Mouse (Mus musculus) MEL (cell line): ENCODE results near the gene Notch4. TPM values are rescaled to one million over a fixed set of nuclear protein-coding genes. Genes with fewer than 3 reads are reported as not detected.

Experiments used
- DNase-seq: peaks from one replicate; pipeline ENCODE4 v3.0.0; 2011; ENCODE audit warnings: low read depth, low spot score
- H3K27ac ChIP-seq: 2 replicates; pipeline ENCODE4 v1.5.1; 2012; ENCODE audit warnings: low read depth, mild to moderate bottlenecking, control low read depth, low read length, moderate library complexity; ENCODE audit not compliant: control insufficient read depth
- H3K27me3 ChIP-seq, 2 experiments: fragments of 150-350 bp in 1 of 2; sonication (generic) in 1 of 2; 2 replicates each; pipeline ENCODE4 v1.6.1; 2012; ENCODE audit warnings: low read length in 2 of 2, mild to moderate bottlenecking in 2 of 2, improper control_type of control experiment in 1 of 2, moderate library complexity in 1 of 2; ENCODE audit not compliant: insufficient read depth in 2 of 2, control insufficient read depth in 1 of 2
- H3K36me3 ChIP-seq, 2 experiments: 2 replicates each; pipeline ENCODE4 v1.6.1; 2012 to 2014; ENCODE audit warnings: low read length in 2 of 2, improper control_type of control experiment in 1 of 2, inconsistent platforms in 1 of 2, mild to moderate bottlenecking in 1 of 2; ENCODE audit not compliant: insufficient read depth in 2 of 2, control insufficient read depth in 1 of 2
- H3K4me1 ChIP-seq, 2 experiments: fragments of 150-350 bp in 1 of 2; sonication (generic) in 1 of 2; 2 replicates each; pipeline ENCODE4 v1.6.1; 2012; ENCODE audit warnings: low read length in 2 of 2, improper control_type of control experiment in 1 of 2, mild to moderate bottlenecking in 1 of 2; ENCODE audit not compliant: insufficient read depth in 2 of 2, control insufficient read depth in 1 of 2
- H3K4me3 ChIP-seq, 2 experiments: fragments of 150-350 bp in 1 of 2; sonication (generic) in 1 of 2; 2 replicates each; pipeline ENCODE4 v1.5.1; 2012; ENCODE audit warnings: low read depth in 2 of 2, low read length in 2 of 2, mild to moderate bottlenecking in 2 of 2, moderate library complexity in 2 of 2, control low read depth in 1 of 2, improper control_type of control experiment in 1 of 2; ENCODE audit not compliant: control insufficient read depth in 1 of 2, insufficient read depth in 1 of 2
- H3K79me2 ChIP-seq: 2 replicates; pipeline ENCODE4 v1.6.1; 2012; ENCODE audit warnings: mild to moderate bottlenecking, low read length, moderate library complexity; ENCODE audit not compliant: control insufficient read depth, poor library complexity, insufficient read depth
- H3K9ac ChIP-seq: 2 replicates; pipeline ENCODE4 v1.6.1; 2012; ENCODE audit warnings: low read depth, mild to moderate bottlenecking, control low read depth, low read length, moderate library complexity; ENCODE audit not compliant: control insufficient read depth, poor library complexity, severe bottlenecking
- H3K9me3 ChIP-seq: fragments of 150-350 bp; sonication (generic); replicated peaks from 2 replicates; pipeline ENCODE4 v1.6.1; 2012; ENCODE audit warnings: mild to moderate bottlenecking, low read length, improper control_type of control experiment, moderate library complexity; ENCODE audit not compliant: insufficient read depth
- CHD1 ChIP-seq: IDR thresholded peaks from 2 replicates; pipeline ENCODE4 v1.6.1; 2012; ENCODE audit warnings: low read depth, mild to moderate bottlenecking, inconsistent platforms, low read length, improper control_type of control experiment
- CHD2 ChIP-seq: IDR thresholded peaks from 2 replicates; pipeline ENCODE4 v1.6.1; 2011; ENCODE audit warnings: low read length, improper control_type of control experiment
- ELF1 ChIP-seq: IDR thresholded peaks from 2 replicates; pipeline ENCODE4 v1.6.1; 2014; ENCODE audit warnings: low read depth, mild to moderate bottlenecking, inconsistent platforms, low read length, improper control_type of control experiment, moderate library complexity
- ETS1 ChIP-seq: IDR thresholded peaks from 2 replicates; pipeline ENCODE4 v1.6.1; 2012; ENCODE audit warnings: low read depth, mild to moderate bottlenecking, inconsistent platforms, low read length, improper control_type of control experiment, moderate library complexity
- GATA1 ChIP-seq: IDR thresholded peaks from 2 replicates; pipeline ENCODE4 v1.6.1; 2011; ENCODE audit warnings: low read depth, low read length, improper control_type of control experiment
- JUND ChIP-seq: IDR thresholded peaks from 2 replicates; pipeline ENCODE4 v1.6.1; 2011; ENCODE audit warnings: low read depth, mild to moderate bottlenecking, improper control_type of control experiment, low read length
- KAT2A ChIP-seq: conservative IDR thresholded peaks from 2 replicates; pipeline ENCODE4 v1.6.1; 2012; ENCODE audit warnings: low read depth, low read length, improper control_type of control experiment, inconsistent platforms
- MAZ ChIP-seq: IDR thresholded peaks from 2 replicates; pipeline ENCODE4 v1.6.1; 2012; ENCODE audit warnings: low read depth, mild to moderate bottlenecking, inconsistent platforms, low read length, improper control_type of control experiment
- MEF2A ChIP-seq: IDR thresholded peaks from 2 replicates; pipeline ENCODE4 v1.6.1; 2014; ENCODE audit warnings: low read depth, mild to moderate bottlenecking, inconsistent platforms, low read length, improper control_type of control experiment; ENCODE audit not compliant: poor library complexity, insufficient replicate concordance, severe bottlenecking; ENCODE audit errors: extremely low read depth
- MXI1 ChIP-seq: IDR thresholded peaks from 2 replicates; pipeline ENCODE4 v1.6.1; 2011; ENCODE audit warnings: mild to moderate bottlenecking, low read depth, low read length, improper control_type of control experiment
- MYB ChIP-seq: IDR thresholded peaks from 2 replicates; pipeline ENCODE4 v1.6.1; 2011; ENCODE audit warnings: mild to moderate bottlenecking, low read depth, low read length, improper control_type of control experiment
- MYC ChIP-seq: IDR thresholded peaks from 2 replicates; pipeline ENCODE4 v1.6.1; 2011; ENCODE audit warnings: low read depth, mild to moderate bottlenecking, low read length, improper control_type of control experiment, moderate library complexity
- NELFE ChIP-seq: IDR thresholded peaks from 2 replicates; pipeline ENCODE4 v1.6.1; 2011; ENCODE audit warnings: low read depth, low read length, improper control_type of control experiment
- POLR2A ChIP-seq, 2 experiments: IDR thresholded peaks; 2 replicates each; pipeline ENCODE4 v1.6.1; 2011 to 2012; ENCODE audit warnings: low read length in 2 of 2, mild to moderate bottlenecking in 2 of 2, control low read depth in 1 of 2, improper control_type of control experiment in 1 of 2, low read depth in 1 of 2, moderate library complexity in 1 of 2; ENCODE audit not compliant: control insufficient read depth in 1 of 2, insufficient read depth in 1 of 2, poor library complexity in 1 of 2
- POLR2AphosphoS5 ChIP-seq: IDR thresholded peaks from 2 replicates; pipeline ENCODE4 v1.6.1; 2012; ENCODE audit warnings: low read depth, borderline replicate concordance, mild to moderate bottlenecking, inconsistent platforms, low read length, moderate library complexity, mixed read lengths
- RAD21 ChIP-seq: IDR thresholded peaks from 2 replicates; pipeline ENCODE4 v1.6.1; 2011; ENCODE audit warnings: mild to moderate bottlenecking, low read depth, low read length, improper control_type of control experiment
- RCOR1 ChIP-seq: IDR thresholded peaks from 2 replicates; pipeline ENCODE4 v1.6.1; 2012; ENCODE audit warnings: low read depth, mild to moderate bottlenecking, inconsistent platforms, low read length, improper control_type of control experiment
- SIN3A ChIP-seq: IDR thresholded peaks from 2 replicates; pipeline ENCODE4 v1.6.1; 2012; ENCODE audit warnings: low read length, improper control_type of control experiment, inconsistent platforms
- SMC3 ChIP-seq: IDR thresholded peaks from 2 replicates; pipeline ENCODE4 v1.6.1; 2011; ENCODE audit warnings: low read depth, low read length, improper control_type of control experiment
- TCF12 ChIP-seq: IDR thresholded peaks from 2 replicates; pipeline ENCODE4 v1.6.1; 2014; ENCODE audit warnings: low read depth, mild to moderate bottlenecking, inconsistent platforms, low read length, improper control_type of control experiment, moderate library complexity
- UBTF ChIP-seq: IDR thresholded peaks from 2 replicates; pipeline ENCODE4 v1.6.1; 2012; ENCODE audit warnings: low read depth, mild to moderate bottlenecking, inconsistent platforms, low read length, improper control_type of control experiment, moderate library complexity, borderline replicate concordance; ENCODE audit not compliant: insufficient read depth
- USF1 ChIP-seq: IDR thresholded peaks from 2 replicates; pipeline ENCODE4 v1.6.1; 2014; ENCODE audit warnings: low read depth, mild to moderate bottlenecking, inconsistent platforms, low read length, improper control_type of control experiment, moderate library complexity
- USF2 ChIP-seq, 2 experiments: IDR thresholded peaks; 2 replicates each; pipeline ENCODE4 v1.6.1; 2011 to 2012; ENCODE audit warnings: improper control_type of control experiment in 2 of 2, low read length in 2 of 2, borderline replicate concordance in 1 of 2, inconsistent platforms in 1 of 2, low read depth in 1 of 2, mild to moderate bottlenecking in 1 of 2; ENCODE audit not compliant: insufficient read depth in 1 of 2
- ZMIZ1 ChIP-seq: IDR thresholded peaks from 2 replicates; pipeline ENCODE4 v1.6.1; 2012; ENCODE audit warnings: low read depth, mild to moderate bottlenecking, inconsistent platforms, low read length, improper control_type of control experiment, moderate library complexity
- ZNF384 ChIP-seq: IDR thresholded peaks from 2 replicates; pipeline ENCODE4 v1.6.1; 2012; ENCODE audit warnings: low read depth, mild to moderate bottlenecking, inconsistent platforms, low read length, improper control_type of control experiment
- polyA plus RNA-seq, 2 experiments: library from polyadenylated mRNA; stranded (reverse) in 1 of 2; unstranded in 1 of 2; fragments of >175 nt in 1 of 2; fragments of >200 nt in 1 of 2; gene quantifications; 2 replicates each; pipeline versions ENCODE4 v1.2.1 to v1.2.4; 2012; ENCODE audit warnings: low replicate concordance in 2 of 2, low read depth in 1 of 2; ENCODE audit not compliant: insufficient read length in 2 of 2, insufficient read depth in 1 of 2, missing spikeins in 1 of 2
- total RNA-seq: library from RNA; depleted of rRNA; stranded (reverse); fragments of 300-350 nt; gene quantifications from 2 replicates; pipeline ENCODE4 v1.2.3, GENCODE M21; 2012

The Notch4 gene
- total and polyA plus RNA-seq, 3 experiments: 0.15 to 21.9 (median 0.33) TPM

- TF ChIP-seq KAT2A (no peak), USF2 (IDR thresholded peaks at IDR 0.05; ENCODE audit: borderline replicate concordance in 1 of 2, insufficient read depth in 1 of 2, low read depth in 1 of 2, low read length in 2 of 2) (no peak), MAZ (0 out of 2 replicates have a peak, but pooled peaks have one; percentile 14), JUND (no peak), SMC3 (no peak), MEF2A (no peak), MYC (no peak), NELFE (no peak), ELF1 (no peak), SIN3A (no peak), RCOR1 (no peak), ETS1 (no peak), CHD2 (no peak), TCF12 (0 out of 2 replicates have a peak, but pooled peaks have one; percentile 4), GATA1 (no peak), POLR2A (IDR thresholded peaks at IDR 0.05; ENCODE audit: control insufficient read depth in 1 of 2, insufficient read depth in 1 of 2, low read depth in 1 of 2, low read length in 2 of 2, poor library complexity in 1 of 2) (peak in 1 of 2 experiments; percentile 13; a peak in 1 of 4 replicates), POLR2AphosphoS5 (no peak), USF1 (no peak), RAD21 (no peak), MXI1 (no peak), CHD1 (no peak), ZNF384 (no peak), MYB (no peak), ZMIZ1 (0 out of 2 replicates have a peak, but pooled peaks have one; percentile 7), UBTF (peak; percentile 67; the same call in 1 of the 2 replicates)
- H3K4me1 ChIP-seq: peaks cover 0 to 26% of the 10 kb centered on the region in 2 experiments; a peak in 3 of 4 replicates
- H3K79me2 ChIP-seq: peaks cover 16% of the 10 kb centered on the region
- H3K27ac ChIP-seq: peak within 1 kb of the TSS; percentile 94
- no peak for DNase-seq
- peak within 1 kb of the TSS; percentile 90 for H3K9ac ChIP-seq
- H3K4me3 ChIP-seq: peak within 1 kb of the TSS; percentile 61 to 91
- H3K9me3 ChIP-seq: no peaks in the 10 kb centered on the region
- H3K27me3 ChIP-seq: no peaks in the 10 kb centered on the region; a peak in 1 of 4 replicates
- H3K36me3 ChIP-seq: peaks cover 0 to 13% of the 10 kb centered on the region in 2 experiments; a peak in 3 of 4 replicates
These were observed 64.0 kb downstream of the Notch4 start, which contains the start of gene Ppt2 for GRCm38 (mm10) chr17:34627943-34628643. TSS of gene Ppt2 (minus strand) at chr17:34628510.
